Mouse (Mus musculus): ENCODE data around the gene Ntf5. TPM values are rescaled to one million over a fixed set of nuclear protein-coding genes. Genes with fewer than 3 reads are reported as not detected.
A peak's percentile ranks its signal among the peaks of the same experiment; 100 is the strongest.
"Not testable (repeated sequence)": the region's sequence is repeated elsewhere in the genome, so short reads cannot be mapped to it uniquely, and the experiment has no call there.

The Ntf5 gene
- polyA plus RNA-seq, 1 experiment, result 3.0 TPM

GRCm38 (mm10) chr7:45455932-45456696 is 42.6 kb downstream of the Ntf5 start:
- no peak overlapping the region for H3K27ac ChIP-seq (ENCODE audit: control insufficient read depth, insufficient read depth, low read length)
- TF ChIP-seq POLR2A (IDR thresholded peaks at IDR 0.05; ENCODE audit: control insufficient read depth, extremely low read depth, insufficient read depth, low read length, poor library complexity) (no peak), CTCF (IDR thresholded peaks at IDR 0.05; ENCODE audit: borderline replicate concordance, control insufficient read depth, extremely low read depth, insufficient read depth, low read length, poor library complexity) (no peak)
- WGBS, result 88% methylated on average over 13 of the region's 13 CpGs
- H3K4me3 ChIP-seq (ENCODE audit: control insufficient read depth, insufficient read depth, low read length), result no peak overlapping the region
- no peak for DNase-seq
- no peaks in the 10 kb centered on the region for H3K27me3 ChIP-seq (ENCODE audit: control insufficient read depth, insufficient read depth, low read length)
- H3K4me1 ChIP-seq (replicated peaks; ENCODE audit: control insufficient read depth, insufficient read depth, low read length), result peaks cover 22% of the 10 kb centered on the region
- peaks cover 11% of the 10 kb centered on the region for H3K36me3 ChIP-seq (ENCODE audit: control insufficient read depth, insufficient read depth, low read length)

GRCm38 (mm10) chr7:45456721-45457203 is 43.3 kb downstream of the Ntf5 start:
- TF ChIP-seq CTCF (IDR thresholded peaks at IDR 0.05; ENCODE audit: borderline replicate concordance, control insufficient read depth, extremely low read depth, insufficient read depth, low read length, poor library complexity) (no peak), POLR2A (IDR thresholded peaks at IDR 0.05; ENCODE audit: control insufficient read depth, extremely low read depth, insufficient read depth, low read length, poor library complexity) (no peak)
- H3K4me3 ChIP-seq (ENCODE audit: control insufficient read depth, insufficient read depth, low read length), result no peak overlapping the region
- WGBS, result 76% methylated on average over 9 of the region's 9 CpGs

DNA sequence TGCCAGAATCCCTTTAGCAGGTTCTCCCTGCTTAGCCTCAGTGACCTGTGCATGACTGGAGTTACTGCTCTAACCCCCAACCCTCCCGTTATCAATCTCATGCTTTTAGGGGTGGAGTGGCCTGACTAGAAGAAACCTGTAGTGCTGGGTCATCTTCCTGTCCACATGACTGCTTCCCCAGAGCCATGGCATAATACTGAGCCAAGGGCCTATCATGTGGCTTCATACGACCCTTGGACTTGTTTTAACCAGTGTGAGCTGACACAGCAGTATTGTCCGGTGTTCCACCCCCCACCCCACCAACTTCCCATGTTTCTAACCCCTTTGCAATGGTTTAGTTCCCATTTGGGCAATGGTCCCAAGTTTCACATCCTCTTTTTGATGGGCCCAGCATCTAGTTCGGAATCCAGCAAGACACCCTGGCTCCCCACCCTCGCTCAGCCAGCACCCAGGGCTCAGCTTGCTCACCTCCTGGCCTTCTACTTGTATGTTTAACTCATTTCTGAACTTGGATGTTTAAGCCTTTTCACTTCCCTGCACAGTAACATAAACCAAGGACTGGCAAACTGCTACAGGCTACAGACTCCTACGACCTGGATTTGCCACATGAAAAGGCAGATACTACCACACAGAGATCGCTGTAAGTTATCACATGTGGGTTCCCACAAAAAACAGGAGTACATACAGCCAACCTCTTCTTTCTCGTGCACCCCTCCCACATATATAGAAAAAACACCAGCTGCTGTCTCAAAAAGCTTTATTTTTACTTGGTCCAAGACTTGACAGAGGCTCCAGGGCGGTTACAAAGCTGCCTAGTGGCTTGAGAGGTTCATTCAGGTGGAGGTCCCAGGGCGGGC is 43.9 kb downstream of the Ntf5 start:
- H3K4me3 ChIP-seq (ENCODE audit: control insufficient read depth, insufficient read depth, low read length), result no peak overlapping the region
- no peak for DNase-seq
- H3K27me3 ChIP-seq (ENCODE audit: control insufficient read depth, insufficient read depth, low read length), result no peaks in the 10 kb centered on the region
- TF ChIP-seq POLR2A (IDR thresholded peaks at IDR 0.05; ENCODE audit: control insufficient read depth, extremely low read depth, insufficient read depth, low read length, poor library complexity), result no peak
- peaks cover 20% of the 10 kb centered on the region for H3K4me1 ChIP-seq (replicated peaks; ENCODE audit: control insufficient read depth, insufficient read depth, low read length)
- 39% methylated on average over 10 of the region's 10 CpGs for WGBS
- no peak overlapping the region for H3K27ac ChIP-seq (ENCODE audit: control insufficient read depth, insufficient read depth, low read length)
- peaks cover 11% of the 10 kb centered on the region for H3K36me3 ChIP-seq (ENCODE audit: control insufficient read depth, insufficient read depth, low read length)

More at GRCm38 (mm10) chr7:45456721-45457203, 43.3 kb downstream of the Ntf5 start:
- H3K27me3 ChIP-seq (ENCODE audit: control insufficient read depth, insufficient read depth, low read length), result no peaks in the 10 kb centered on the region
- no peak for DNase-seq
- peaks cover 20% of the 10 kb centered on the region for H3K4me1 ChIP-seq (replicated peaks; ENCODE audit: control insufficient read depth, insufficient read depth, low read length)
- peaks cover 11% of the 10 kb centered on the region for H3K36me3 ChIP-seq (ENCODE audit: control insufficient read depth, insufficient read depth, low read length)
- H3K27ac ChIP-seq (ENCODE audit: control insufficient read depth, insufficient read depth, low read length), result no peak overlapping the region

DNA sequence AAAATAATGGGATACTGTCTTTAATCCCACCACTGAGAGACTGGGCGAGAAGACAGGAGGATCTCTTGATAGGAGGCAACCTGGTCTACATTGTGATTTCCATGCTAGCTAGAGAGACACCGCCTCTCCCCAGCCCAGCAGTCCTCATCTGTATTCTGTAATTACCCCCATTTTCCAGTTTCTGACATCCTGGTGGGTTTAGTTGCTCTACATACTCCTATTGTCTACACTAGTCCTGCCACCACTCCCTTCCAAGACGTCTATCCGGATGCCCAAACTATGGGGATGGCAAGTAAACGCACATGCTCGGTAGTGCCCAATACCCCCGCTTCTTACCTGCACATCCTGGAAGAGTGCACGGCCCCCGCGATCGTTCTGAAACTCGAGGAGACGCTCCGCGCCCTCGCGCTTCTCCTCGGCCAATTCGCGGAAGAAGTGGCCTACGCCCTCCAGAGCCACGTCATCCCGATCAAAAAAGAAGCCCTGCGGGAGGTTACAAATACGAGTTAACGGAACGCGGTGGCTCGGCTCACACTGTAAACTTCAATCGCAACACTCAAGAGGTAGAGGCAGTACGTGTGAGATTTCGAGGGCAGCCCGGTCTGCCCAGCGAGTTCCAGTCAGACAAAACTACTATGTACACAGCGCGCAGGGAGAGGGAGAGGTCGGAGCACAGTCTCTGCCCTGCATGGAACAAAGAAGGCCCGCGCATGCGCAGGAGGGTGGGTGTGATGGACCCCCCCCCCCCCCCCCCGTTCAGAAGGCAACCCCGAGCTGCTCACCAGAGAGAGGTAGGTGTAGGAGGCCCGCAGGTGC is 45.5 kb downstream of the Ntf5 start:
- Histone ChIP-seq H3K27ac (ENCODE audit: control insufficient read depth, insufficient read depth, low read length) (peak overlapping the region; percentile 90), H3K36me3 (ENCODE audit: control insufficient read depth, insufficient read depth, low read length) (peaks cover 11% of the 10 kb centered on the region), H3K4me3 (ENCODE audit: control insufficient read depth, insufficient read depth, low read length) (peak overlapping the region; percentile 99), H3K4me1 (replicated peaks; ENCODE audit: control insufficient read depth, insufficient read depth, low read length) (peaks cover 20% of the 10 kb centered on the region), H3K27me3 (ENCODE audit: control insufficient read depth, insufficient read depth, low read length) (no peaks in the 10 kb centered on the region)
- WGBS, result 2% methylated on average over 43 of the region's 43 CpGs
- peak; percentile 85 for DNase-seq
- no peak for TF ChIP-seq POLR2A (IDR thresholded peaks at IDR 0.05; ENCODE audit: control insufficient read depth, extremely low read depth, insufficient read depth, low read length, poor library complexity)
- 0 out of 2 replicates have a peak, but pooled peaks have one; percentile 24 for TF ChIP-seq CTCF (IDR thresholded peaks at IDR 0.05; ENCODE audit: borderline replicate concordance, control insufficient read depth, extremely low read depth, insufficient read depth, low read length, poor library complexity)

DNA sequence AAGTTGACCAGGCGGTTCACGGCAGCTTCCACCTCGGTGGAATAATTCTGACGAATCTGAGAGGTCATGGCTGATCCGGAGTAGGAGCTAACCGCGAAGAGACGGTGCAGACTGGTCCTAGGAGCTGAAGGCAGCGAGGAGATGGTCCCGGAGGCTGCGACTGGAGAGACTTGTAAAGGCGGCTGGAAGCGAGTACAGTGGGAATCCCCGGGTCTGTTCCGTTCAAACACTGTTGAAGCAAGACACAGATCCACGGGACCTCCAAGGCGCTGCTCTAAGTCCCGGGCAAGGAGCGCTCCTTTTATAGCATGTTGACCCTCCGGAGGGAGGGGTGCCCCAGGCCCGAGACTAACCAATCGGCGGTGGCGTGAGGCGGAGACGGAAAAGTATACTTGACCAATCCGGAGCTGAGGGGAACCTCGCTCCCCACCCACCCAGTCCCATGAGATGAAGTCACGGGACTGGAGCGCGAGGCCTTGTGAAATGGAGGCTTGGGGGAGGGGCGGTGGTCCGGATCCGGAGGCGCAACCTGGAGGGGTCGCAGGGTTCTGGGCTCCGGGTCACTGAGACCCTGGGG is 46.2 kb downstream of the Ntf5 start, which contains the start of gene Ftl1:
Gene Ftl1 (minus strand): TSS at position 321 of the 577 bp plus-strand sequence.
- Histone ChIP-seq H3K36me3 (ENCODE audit: control insufficient read depth, insufficient read depth, low read length) (peaks cover 11% of the 10 kb centered on the region), H3K27ac (ENCODE audit: control insufficient read depth, insufficient read depth, low read length) (peak within 1 kb of the TSS; percentile 90), H3K4me1 (replicated peaks; ENCODE audit: control insufficient read depth, insufficient read depth, low read length) (peaks cover 20% of the 10 kb centered on the region), H3K4me3 (ENCODE audit: control insufficient read depth, insufficient read depth, low read length) (peak within 1 kb of the TSS; percentile 99)
- WGBS, result under 1% methylated on average over 32 of the region's 37 CpGs
- not testable (repeated sequence) for H3K27me3 ChIP-seq (ENCODE audit: control insufficient read depth, insufficient read depth, low read length)
- peak; percentile 95 for DNase-seq
- TF ChIP-seq CTCF (IDR thresholded peaks at IDR 0.05; ENCODE audit: borderline replicate concordance, control insufficient read depth, extremely low read depth, insufficient read depth, low read length, poor library complexity) (0 out of 2 replicates have a peak, but pooled peaks have one; percentile 18), POLR2A (IDR thresholded peaks at IDR 0.05; ENCODE audit: control insufficient read depth, extremely low read depth, insufficient read depth, low read length, poor library complexity) (peak; percentile 95)

Measured in thymus, adult 2 months (tissue).